Mouse (Mus musculus) erythroblast, embryonic 14.5 days (primary cell): ENCODE data around the gene Ilkap.

Experiments used
- GATA1 ChIP-seq: IDR thresholded peaks from 2 replicates; pipeline ENCODE4 v1.6.1; 2012; ENCODE audit warnings: low read length, inconsistent platforms, mixed read lengths
- TAL1 ChIP-seq: IDR thresholded peaks from 3 replicates; pipeline ENCODE4 v1.6.1; 2012; ENCODE audit warnings: low read length, inconsistent platforms, mixed read lengths

DNA sequence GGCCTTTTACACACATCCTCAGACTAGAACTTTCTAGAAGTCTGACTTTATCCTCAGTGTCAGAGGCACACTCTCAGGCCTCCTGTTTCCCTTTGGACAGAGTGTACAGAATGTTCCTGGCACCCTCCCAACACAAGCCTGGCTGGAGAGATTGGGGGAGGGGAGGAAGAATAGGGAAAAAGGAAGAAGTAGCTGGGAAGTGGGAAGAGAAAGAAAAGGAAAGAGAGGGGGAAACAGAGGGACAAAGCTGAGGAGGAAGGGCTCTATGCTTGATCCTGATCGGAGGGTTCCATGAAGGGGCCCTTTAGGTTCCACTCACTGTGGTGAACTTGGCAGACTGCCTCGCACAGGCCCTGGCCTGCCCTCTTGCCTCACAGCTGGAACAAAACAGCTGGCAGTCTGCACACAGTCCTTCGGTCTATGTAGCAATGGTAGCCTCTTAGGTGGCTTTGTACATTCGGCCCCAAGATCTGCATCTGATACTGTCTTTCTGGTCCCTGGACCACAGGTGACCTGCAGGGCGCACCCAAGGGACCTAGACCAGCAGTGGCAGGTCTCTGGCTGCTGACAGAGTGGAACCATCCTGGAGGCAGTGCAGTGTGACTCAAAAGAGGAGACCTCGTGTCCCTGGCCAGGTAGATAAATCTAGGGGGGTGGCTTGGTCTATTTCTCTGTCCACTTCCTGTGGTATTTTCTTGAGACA, 37.9 kb upstream of the Ilkap start:
- no peak for TF ChIP-seq TAL1
- TF ChIP-seq GATA1 = no peak
